Mouse (Mus musculus): ENCODE data around the gene Rere. TPM values are rescaled to one million over a fixed set of nuclear protein-coding genes. Genes with fewer than 3 reads are reported as not detected.

Gene Rere
- polyA plus RNA-seq, 1 experiment from 2014 or later: 51.6 TPM

GRCm38 (mm10) chr4:150603366-150604061, 322.1 kb downstream of the Rere start:
- DNase-seq (ENCODE audit: low spot score) (no peak), ATAC-seq (replicated peaks; ENCODE audit: low FRiP score) (no peak)
- H3K9ac ChIP-seq (ENCODE audit: low read length): no peak overlapping the region
- peaks cover 18% of the 10 kb centered on the region for H3K4me1 ChIP-seq (replicated peaks; ENCODE audit: control insufficient read depth, insufficient read depth, low read length)
- WGBS: 100% methylated on average over 1 of the region's 1 CpGs
- no peak overlapping the region for H3K27ac ChIP-seq (ENCODE audit: low read depth, low read length)
- H3K4me2 ChIP-seq (ENCODE audit: low read depth, low read length, severe bottlenecking): no peak overlapping the region
- H3K36me3 ChIP-seq (ENCODE audit: control insufficient read depth, insufficient read depth, low read length): no peaks in the 10 kb centered on the region
- H3K4me3 ChIP-seq (ENCODE audit: low read depth, low read length): no peak overlapping the region
- H3K9me3 ChIP-seq (ENCODE audit: control insufficient read depth, low read length): no peaks in the 10 kb centered on the region
- no peaks in the 10 kb centered on the region for H3K27me3 ChIP-seq (ENCODE audit: control insufficient read depth, insufficient read depth, low read length)

- Histone ChIP-seq H3K9me3 (ENCODE audit: control insufficient read depth, low read length) (no peaks in the 10 kb centered on the region), H3K27ac (ENCODE audit: low read depth, low read length) (peak overlapping the region; percentile 74), H3K4me2 (ENCODE audit: low read depth, low read length, severe bottlenecking) (no peak overlapping the region), H3K9ac (ENCODE audit: low read length) (no peak overlapping the region), H3K4me3 (ENCODE audit: low read depth, low read length) (no peak overlapping the region), H3K27me3 (ENCODE audit: control insufficient read depth, insufficient read depth, low read length) (no peaks in the 10 kb centered on the region), H3K36me3 (ENCODE audit: control insufficient read depth, insufficient read depth, low read length) (no peaks in the 10 kb centered on the region), H3K4me1 (replicated peaks; ENCODE audit: control insufficient read depth, insufficient read depth, low read length) (peaks cover 18% of the 10 kb centered on the region)
- DNase-seq (ENCODE audit: low spot score): no peak
- 80% methylated on average over 3 of the region's 3 CpGs for WGBS
- ATAC-seq (replicated peaks; ENCODE audit: low FRiP score): 0 out of 2 replicates have a peak, but pooled peaks have one; percentile 18
Observed at GRCm38 (mm10) chr4:150605804-150606203, 324.4 kb downstream of the Rere start.

DNA sequence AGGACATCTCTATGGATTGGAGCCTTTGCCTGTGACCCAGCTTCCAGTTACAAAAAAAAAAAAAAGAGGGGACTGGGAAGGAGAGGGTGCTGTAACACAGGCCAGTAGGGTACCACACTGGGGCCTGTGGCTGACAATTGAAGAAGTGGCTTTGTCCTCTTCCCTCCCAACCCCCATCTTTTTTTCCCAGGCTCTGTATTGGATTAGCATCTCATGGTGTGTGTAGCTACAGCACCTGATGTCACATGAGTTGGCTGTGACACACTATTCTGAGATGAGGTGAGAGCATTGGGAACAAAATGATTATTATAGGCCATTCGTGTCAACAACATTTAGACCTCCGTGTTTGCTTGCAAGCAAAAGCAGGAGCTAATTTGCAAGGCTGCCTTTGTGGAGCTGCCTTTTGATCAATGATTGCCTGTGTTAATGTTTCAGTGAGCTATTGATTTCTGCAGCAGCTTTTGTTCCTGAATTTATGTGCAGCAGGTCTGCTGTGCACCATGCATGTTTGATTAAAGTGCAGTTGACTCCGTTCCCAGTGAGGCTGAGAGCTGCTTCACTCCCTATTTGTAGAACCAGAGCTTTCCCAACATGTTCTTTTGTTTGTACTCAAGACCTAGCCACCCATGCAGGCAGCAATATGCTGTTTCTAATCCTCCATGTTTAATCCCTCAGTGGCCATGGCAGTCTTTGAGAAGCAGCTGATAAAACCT, 325.2 kb downstream of the Rere start:
- DNase-seq (ENCODE audit: low spot score): no peak

DNA sequence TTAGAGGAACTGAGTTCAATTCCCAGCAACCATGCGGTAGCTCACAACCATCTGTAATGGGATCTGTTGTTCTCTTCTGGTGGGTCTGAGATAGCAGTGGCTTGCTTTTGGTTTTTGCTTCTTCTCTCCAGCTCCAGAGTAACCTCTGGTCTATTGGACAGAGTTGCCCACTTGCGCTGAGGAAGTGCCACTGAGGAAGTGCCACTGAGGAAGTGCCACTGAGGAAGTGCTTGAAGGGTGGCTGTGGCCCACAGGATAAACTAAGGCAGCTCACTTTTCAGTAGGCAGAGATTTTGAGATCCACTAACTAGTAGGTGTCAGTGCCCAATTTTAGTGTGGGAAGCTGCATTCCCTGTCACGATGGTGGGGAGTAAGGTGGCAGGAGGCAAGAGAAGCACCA, 327.2 kb downstream of the Rere start:
- peaks cover 16% of the 10 kb centered on the region for H3K4me1 ChIP-seq (replicated peaks; ENCODE audit: control insufficient read depth, insufficient read depth, low read length)
- 98% methylated on average over 3 of the region's 3 CpGs for WGBS

More for the DNA sequence above, 325.2 kb downstream of the Rere start:
- Histone ChIP-seq H3K4me2 (ENCODE audit: low read depth, low read length, severe bottlenecking) (peak overlapping the region; percentile 15; the same call in 1 of the 2 replicates), H3K27ac (ENCODE audit: low read depth, low read length) (peak overlapping the region; percentile 74), H3K4me1 (replicated peaks; ENCODE audit: control insufficient read depth, insufficient read depth, low read length) (peaks cover 18% of the 10 kb centered on the region), H3K27me3 (ENCODE audit: control insufficient read depth, insufficient read depth, low read length) (no peaks in the 10 kb centered on the region), H3K9ac (ENCODE audit: low read length) (no peak overlapping the region; the same call in 1 of the 2 replicates), H3K4me3 (ENCODE audit: low read depth, low read length) (no peak overlapping the region), H3K36me3 (ENCODE audit: control insufficient read depth, insufficient read depth, low read length) (no peaks in the 10 kb centered on the region), H3K9me3 (ENCODE audit: control insufficient read depth, low read length) (no peaks in the 10 kb centered on the region)
- 13% methylated on average over 3 of the region's 3 CpGs for WGBS
- ATAC-seq (replicated peaks; ENCODE audit: low FRiP score): peak; percentile 78

GRCm38 (mm10) chr4:150613715-150614114, 332.3 kb downstream of the Rere start:
- 93% methylated on average over 7 of the region's 7 CpGs for WGBS
- no peak overlapping the region for H3K27ac ChIP-seq (ENCODE audit: low read depth, low read length)
- H3K9ac ChIP-seq (ENCODE audit: low read length): no peak overlapping the region
- DNase-seq (ENCODE audit: low spot score): no peak
- no peaks in the 10 kb centered on the region for H3K27me3 ChIP-seq (ENCODE audit: control insufficient read depth, insufficient read depth, low read length)
- ATAC-seq (replicated peaks; ENCODE audit: low FRiP score): no peak
- no peak overlapping the region for H3K4me3 ChIP-seq (ENCODE audit: low read depth, low read length)
- peaks cover 11% of the 10 kb centered on the region; the same call in 1 of the 2 replicates for H3K36me3 ChIP-seq (ENCODE audit: control insufficient read depth, insufficient read depth, low read length)
- no peak overlapping the region for H3K4me2 ChIP-seq (ENCODE audit: low read depth, low read length, severe bottlenecking)
- H3K9me3 ChIP-seq (ENCODE audit: control insufficient read depth, low read length): no peaks in the 10 kb centered on the region
- H3K4me1 ChIP-seq (replicated peaks; ENCODE audit: control insufficient read depth, insufficient read depth, low read length): no peaks in the 10 kb centered on the region

More for the DNA sequence above, 327.2 kb downstream of the Rere start:
- no peaks in the 10 kb centered on the region for H3K9me3 ChIP-seq (ENCODE audit: control insufficient read depth, low read length)
- no peak for ATAC-seq (replicated peaks; ENCODE audit: low FRiP score)
- H3K27ac ChIP-seq (ENCODE audit: low read depth, low read length): no peak overlapping the region
- no peaks in the 10 kb centered on the region; the same call in 1 of the 2 replicates for H3K36me3 ChIP-seq (ENCODE audit: control insufficient read depth, insufficient read depth, low read length)
- no peak for DNase-seq (ENCODE audit: low spot score)
- no peaks in the 10 kb centered on the region for H3K27me3 ChIP-seq (ENCODE audit: control insufficient read depth, insufficient read depth, low read length)
- H3K4me2 ChIP-seq (ENCODE audit: low read depth, low read length, severe bottlenecking): no peak overlapping the region
- H3K9ac ChIP-seq (ENCODE audit: low read length): no peak overlapping the region
- H3K4me3 ChIP-seq (ENCODE audit: low read depth, low read length): no peak overlapping the region

DNA sequence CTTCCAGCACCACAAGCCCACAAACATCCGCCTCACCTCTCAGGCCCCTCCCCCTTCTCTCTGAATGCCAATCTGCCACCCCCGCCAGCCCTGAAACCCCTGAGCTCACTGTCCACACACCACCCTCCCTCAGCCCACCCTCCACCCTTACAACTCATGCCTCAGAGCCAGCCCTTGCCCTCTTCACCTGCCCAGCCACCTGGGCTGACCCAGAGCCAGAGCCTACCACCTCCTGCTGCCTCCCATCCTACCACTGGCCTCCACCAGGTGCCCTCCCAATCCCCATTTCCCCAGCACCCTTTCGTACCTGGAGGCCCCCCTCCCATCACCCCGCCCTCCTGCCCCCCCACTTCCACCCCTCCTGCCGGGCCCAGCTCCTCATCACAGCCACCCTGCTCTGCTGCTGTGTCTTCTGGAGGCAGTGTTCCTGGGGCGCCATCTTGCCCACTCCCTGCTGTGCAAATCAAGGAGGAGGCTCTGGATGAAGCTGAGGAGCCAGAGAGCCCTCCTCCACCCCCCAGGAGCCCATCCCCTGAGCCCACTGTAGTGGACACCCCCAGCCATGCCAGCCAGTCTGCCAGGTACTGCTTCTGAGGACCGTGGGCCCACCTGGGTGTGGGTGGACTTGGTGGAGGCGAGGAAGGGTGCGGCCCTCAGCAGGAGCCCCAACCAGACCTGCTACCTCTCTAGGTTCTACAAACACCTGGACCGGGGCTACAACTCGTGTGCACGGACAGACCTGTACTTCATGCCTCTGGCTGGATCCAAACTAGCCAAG, 334.0 kb downstream of the Rere start:
- Histone ChIP-seq H3K4me3 (ENCODE audit: low read depth, low read length) (no peak overlapping the region), H3K9me3 (ENCODE audit: control insufficient read depth, low read length) (no peaks in the 10 kb centered on the region), H3K27ac (ENCODE audit: low read depth, low read length) (no peak overlapping the region), H3K36me3 (ENCODE audit: control insufficient read depth, insufficient read depth, low read length) (peaks cover 11% of the 10 kb centered on the region; the same call in 1 of the 2 replicates), H3K9ac (ENCODE audit: low read length) (no peak overlapping the region), H3K27me3 (ENCODE audit: control insufficient read depth, insufficient read depth, low read length) (no peaks in the 10 kb centered on the region), H3K4me1 (replicated peaks; ENCODE audit: control insufficient read depth, insufficient read depth, low read length) (no peaks in the 10 kb centered on the region), H3K4me2 (ENCODE audit: low read depth, low read length, severe bottlenecking) (no peak overlapping the region)
- 94% methylated on average over 12 of the region's 12 CpGs for WGBS
- ATAC-seq (replicated peaks; ENCODE audit: low FRiP score) (no peak; the same call in 1 of the 2 replicates), DNase-seq (ENCODE audit: low spot score) (no peak)

DNA sequence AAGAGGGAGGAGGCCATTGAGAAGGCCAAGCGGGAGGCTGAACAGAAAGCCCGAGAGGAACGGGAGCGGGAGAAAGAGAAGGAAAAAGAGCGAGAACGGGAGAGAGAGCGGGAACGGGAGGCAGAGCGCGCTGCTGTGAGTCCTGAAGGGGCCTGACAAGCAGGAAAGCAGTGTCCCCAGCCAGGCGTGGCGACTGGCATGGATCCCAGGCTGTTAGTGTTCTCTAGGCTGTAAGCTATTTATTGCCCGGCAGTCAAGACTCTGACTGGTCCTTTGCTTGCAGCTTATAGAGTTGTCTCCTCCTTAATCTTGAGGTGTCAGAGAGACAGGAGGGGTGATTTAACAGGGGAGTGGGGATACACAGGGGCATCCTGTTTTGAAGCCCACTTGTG, 334.6 kb downstream of the Rere start:
- Histone ChIP-seq H3K27me3 (ENCODE audit: control insufficient read depth, insufficient read depth, low read length) (no peaks in the 10 kb centered on the region), H3K9ac (ENCODE audit: low read length) (no peak overlapping the region), H3K9me3 (ENCODE audit: control insufficient read depth, low read length) (no peaks in the 10 kb centered on the region), H3K27ac (ENCODE audit: low read depth, low read length) (no peak overlapping the region), H3K4me1 (replicated peaks; ENCODE audit: control insufficient read depth, insufficient read depth, low read length) (no peaks in the 10 kb centered on the region), H3K4me3 (ENCODE audit: low read depth, low read length) (no peak overlapping the region), H3K36me3 (ENCODE audit: control insufficient read depth, insufficient read depth, low read length) (peaks cover 11% of the 10 kb centered on the region; the same call in 1 of the 2 replicates), H3K4me2 (ENCODE audit: low read depth, low read length, severe bottlenecking) (no peak overlapping the region)
- WGBS: 92% methylated on average over 13 of the region's 13 CpGs
- ATAC-seq (replicated peaks; ENCODE audit: low FRiP score) (no peak), DNase-seq (ENCODE audit: low spot score) (no peak)

DNA sequence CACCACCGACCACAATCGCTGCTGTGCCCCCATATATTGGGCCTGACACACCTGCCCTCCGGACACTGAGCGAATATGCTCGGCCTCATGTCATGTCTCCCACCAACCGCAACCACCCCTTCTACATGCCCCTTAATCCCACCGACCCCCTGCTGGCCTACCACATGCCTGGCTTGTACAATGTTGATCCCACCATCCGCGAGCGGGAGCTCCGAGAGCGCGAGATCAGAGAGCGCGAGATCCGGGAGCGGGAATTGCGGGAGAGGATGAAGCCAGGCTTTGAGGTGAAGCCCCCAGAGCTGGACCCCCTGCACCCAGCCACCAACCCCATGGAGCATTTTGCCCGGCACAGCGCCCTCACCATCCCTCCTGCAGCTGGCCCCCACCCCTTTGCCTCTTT, 335.4 kb downstream of the Rere start:
- ATAC-seq (replicated peaks; ENCODE audit: low FRiP score) (no peak), DNase-seq (ENCODE audit: low spot score) (no peak)
- Histone ChIP-seq H3K4me2 (ENCODE audit: low read depth, low read length, severe bottlenecking) (no peak overlapping the region), H3K4me3 (ENCODE audit: low read depth, low read length) (no peak overlapping the region), H3K27me3 (ENCODE audit: control insufficient read depth, insufficient read depth, low read length) (no peaks in the 10 kb centered on the region), H3K4me1 (replicated peaks; ENCODE audit: control insufficient read depth, insufficient read depth, low read length) (no peaks in the 10 kb centered on the region), H3K9ac (ENCODE audit: low read length) (no peak overlapping the region), H3K36me3 (ENCODE audit: control insufficient read depth, insufficient read depth, low read length) (peaks cover 11% of the 10 kb centered on the region; the same call in 1 of the 2 replicates), H3K9me3 (ENCODE audit: control insufficient read depth, low read length) (no peaks in the 10 kb centered on the region), H3K27ac (ENCODE audit: low read depth, low read length) (no peak overlapping the region)
- 97% methylated on average over 20 of the region's 20 CpGs for WGBS
